Mouse (Mus musculus) urinary bladder, postnatal 25 days (tissue): ENCODE measurements around the gene Gdpd3.
"Not testable (repeated sequence)": the region's sequence is repeated elsewhere in the genome, so short reads cannot be mapped to it uniquely, and the experiment has no call there.

Experiments used
- DNase-seq: peaks from one replicate; pipeline ENCODE4 v3.0.0; 2022; ENCODE audit warnings: low spot score

The Gdpd3 gene

DNA sequence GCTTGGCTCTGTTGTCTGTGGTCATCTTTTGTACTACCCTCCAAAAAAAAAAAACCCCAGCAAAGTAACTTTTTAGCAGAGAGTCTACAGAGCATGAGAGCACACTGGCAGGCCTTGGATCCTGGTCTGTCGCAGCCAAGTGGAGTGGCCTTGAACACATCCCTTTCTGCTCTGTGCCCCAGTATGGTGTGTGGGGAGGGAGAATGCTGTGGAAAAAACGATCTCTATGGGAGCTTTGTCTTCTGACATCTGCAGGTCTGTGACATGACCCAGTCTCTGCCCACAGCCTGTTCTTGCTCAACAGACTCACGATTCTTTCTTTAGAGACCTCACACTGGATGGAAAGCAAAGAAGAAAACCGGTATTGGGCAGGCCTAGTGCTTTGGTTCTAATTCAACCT lies 5.2 kb upstream of the Gdpd3 start:
- DNase-seq, result no peak

DNA sequence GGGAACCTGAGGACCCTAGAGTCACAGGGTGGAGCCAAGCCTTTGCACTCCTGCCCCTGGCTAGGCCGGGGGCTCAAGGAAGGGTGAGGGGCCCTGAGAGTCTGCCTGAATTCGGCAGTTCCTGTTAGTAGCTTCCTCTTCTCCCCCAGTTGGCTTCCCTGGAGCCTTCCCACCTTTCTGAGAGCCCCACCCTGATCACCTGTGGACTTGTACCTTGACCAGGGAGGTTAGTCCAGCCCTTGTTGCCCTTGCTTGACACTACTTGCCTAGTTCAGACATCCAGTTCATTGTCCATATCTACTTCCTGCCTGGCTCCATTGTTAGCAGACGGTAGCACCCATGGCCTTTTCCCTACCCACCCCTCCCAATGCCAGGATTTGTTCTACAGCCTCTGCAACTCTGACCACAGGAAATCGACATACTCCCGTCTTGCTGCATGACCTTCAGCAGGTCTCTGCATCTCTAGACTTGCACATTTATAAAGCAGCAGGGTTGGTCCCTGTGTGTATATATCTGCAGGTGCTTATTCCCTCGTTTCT lies 4.5 kb upstream of the Gdpd3 start:
- no peak for DNase-seq

DNA sequence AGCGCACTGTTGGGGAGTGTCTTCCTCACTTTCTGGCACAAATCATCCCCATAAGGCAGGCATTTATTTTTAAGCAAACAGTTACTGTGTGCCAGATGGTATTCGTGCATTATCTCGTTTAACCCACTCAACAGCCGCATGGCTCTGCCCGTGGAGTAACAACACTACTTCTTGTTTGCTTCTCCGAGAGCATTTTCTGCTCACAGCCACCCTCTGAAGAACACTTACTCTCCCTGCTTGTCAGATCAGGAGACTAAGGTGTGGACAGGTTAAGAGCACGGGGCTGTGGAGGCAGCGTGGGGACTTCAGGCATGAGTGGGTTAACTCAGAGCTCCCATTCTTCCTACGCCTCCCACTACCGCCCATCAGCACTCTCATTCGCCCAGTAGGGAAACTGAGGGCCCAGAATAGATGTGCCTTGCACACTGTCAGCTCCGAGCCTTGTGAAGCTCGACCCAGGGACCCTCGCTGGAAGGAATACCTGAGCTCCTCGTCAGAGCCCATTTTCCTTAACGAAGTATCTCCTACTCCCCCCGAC lies 3.6 kb upstream of the Gdpd3 start:
- no peak for DNase-seq

DNA sequence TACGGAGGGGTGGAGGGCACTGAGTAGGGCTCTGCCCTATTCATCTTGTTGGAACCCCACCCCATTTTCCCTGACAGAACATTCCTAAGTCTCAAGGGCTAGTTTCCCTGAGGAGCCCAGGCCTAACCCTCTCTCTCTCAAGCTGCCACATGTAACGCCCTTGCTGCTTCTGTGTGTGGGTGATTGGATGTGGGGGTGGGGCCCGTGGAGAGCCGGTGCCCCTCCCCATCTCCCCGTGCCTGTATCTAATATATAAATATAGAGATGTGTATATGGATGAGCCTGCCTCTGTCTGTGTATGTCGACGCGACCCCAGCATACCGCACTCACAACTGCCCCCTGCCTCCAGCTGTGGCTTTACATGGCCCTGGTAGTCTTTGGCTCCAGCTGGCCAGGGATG lies 594 bp upstream of the Gdpd3 start:
- no peak for DNase-seq

DNA sequence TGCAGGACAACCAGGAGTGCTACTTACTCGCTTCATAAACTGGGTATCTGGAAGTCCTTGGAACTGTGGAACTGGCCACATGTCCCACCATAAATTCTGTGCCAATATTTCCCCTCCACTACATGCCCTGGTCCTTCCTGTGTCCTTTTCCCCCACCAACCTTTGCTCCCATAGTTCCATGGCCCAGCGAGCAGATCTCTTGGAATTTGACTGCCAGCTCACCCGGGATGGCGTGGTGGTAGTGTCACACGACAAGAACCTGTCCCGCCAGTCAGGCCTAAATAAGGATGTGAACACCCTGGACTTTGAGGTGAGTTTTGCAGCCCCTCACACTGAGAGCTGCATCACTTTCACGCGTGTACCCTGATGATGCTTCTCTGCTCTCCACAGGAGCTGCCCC lies 867 bp downstream of the Gdpd3 start:
- no peak for DNase-seq

DNA sequence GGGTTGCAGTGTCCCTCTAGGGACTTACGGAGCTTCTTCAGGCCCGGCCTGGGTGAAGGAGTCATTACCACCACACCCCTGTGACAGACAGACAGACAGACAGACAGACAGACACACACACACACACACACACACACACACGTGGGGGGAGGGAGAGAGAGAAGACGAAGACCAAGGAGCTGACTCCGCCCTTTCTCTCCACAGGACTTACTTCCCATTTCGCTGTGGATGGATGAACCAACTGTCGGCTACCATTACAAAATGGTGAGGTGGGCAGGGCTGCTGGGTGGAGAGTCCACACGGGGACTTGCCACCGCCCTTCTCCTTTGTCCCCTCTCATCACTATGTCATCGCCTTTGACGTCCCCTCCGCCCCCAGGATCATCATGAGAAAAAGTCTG lies 4.7 kb downstream of the Gdpd3 start:
- DNase-seq, result no peak

DNA sequence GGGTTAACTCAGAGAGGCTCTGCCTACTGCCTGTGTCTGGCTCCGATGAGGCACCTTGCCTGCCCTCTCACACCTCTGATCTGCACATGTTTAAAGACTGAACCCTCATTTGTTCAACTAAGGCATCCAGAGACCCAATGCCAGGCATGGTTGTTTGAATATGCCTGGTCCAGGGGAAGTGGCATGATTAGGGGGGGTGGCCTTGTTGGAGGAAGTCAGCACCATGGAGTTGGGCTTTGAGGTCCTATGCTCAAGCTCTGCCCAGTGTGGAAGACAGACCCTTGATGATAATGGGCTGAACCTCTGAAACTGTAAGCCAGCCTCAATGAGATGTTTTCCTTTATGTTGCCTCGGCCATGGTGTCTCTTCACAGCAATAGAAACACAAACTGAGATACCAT lies 7.2 kb downstream of the Gdpd3 start:
- no peak for DNase-seq

DNA sequence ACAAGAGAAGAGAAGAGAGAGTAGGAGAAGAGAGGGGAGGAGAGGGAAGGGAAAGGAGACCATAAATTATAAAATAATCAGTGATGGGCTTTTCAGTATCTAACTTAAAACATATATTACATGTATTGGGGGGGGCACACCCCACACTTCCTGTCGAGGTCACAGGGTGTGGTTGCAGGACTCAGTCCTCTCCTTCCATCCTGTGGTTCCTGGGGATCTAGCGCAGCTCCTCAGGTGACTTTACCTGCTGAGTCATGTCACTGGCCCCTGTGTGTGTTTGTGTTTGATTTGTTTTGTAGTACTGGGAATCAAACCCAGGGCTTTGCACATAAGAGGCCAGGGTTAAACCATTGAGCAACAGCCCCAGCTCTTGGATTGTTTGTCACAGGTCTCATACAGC lies 8.3 kb downstream of the Gdpd3 start:
- no peak for DNase-seq

DNA sequence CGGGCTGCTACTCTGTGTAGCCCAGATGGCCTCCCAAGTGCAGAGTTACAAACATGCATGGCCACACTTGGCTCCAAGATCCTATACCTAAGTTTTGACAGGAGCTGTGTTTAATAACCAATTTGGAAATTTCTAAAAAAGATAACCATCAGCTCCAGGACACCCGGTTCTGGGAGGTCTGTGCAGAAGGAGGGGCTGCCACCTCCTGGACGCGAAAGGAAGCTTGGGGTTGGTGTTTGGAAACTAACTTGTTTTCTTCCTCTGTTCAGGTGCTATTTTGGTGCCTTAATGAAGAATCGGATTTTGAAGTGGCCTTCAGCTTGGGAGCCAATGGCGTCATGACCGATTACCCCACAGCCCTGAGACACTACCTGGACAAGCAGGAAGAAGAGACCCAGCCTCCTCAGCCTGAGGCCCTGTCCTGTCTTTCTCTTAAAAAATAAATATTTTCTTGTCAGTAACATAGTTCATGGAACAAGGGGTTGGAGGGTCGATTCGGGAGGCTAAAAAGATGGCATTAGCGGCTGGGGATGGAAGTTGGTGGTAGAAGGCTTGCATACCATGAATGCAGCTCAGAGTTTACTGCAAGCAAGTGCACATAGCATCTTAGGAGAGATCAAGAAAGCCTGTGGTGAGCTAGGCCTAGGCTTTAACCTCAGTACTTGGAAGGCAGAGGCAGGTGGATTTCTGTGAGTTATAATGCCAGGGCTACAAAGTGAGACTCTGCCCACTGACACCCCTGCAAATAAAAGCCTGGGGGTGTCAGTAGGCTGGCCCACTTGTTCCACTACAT lies 9.2 kb downstream of the Gdpd3 start:
- no peak for DNase-seq

DNA sequence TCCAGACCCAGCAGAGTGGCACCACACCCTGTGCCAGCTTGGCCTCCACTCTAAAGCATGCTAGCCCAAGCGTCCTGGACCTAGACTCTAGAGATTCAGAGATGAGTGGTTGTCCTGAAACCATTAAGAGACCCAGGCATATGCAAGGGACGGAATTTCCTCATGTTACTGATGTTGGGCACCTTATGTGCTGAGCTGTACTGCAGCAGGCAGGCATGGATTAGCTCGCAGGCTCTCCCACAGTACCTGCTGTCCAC lies 9.8 kb downstream of the Gdpd3 start:
- no peak for DNase-seq

DNA sequence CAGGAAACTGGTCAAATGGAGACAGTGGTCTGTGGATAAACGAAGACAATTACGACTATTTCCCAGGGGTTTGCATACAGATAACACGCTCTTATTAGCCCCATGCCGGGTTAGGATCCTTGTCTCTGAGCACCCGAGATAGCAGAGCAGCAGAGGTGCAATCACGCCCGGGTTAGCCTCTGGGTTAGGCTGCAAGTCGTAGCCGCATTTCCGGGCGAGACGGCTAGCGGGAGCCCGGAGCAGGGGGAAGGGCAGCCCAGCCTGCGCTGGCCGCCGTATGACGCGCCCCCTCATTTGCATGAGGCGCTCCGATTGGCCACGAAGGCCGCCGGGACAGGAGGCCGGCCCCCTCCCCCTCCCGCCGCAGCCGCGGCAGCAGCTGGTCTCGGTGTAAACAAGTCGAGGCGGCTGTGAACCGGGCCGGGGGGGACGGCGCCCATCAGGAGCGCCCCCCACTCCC lies 10.5 kb downstream of the Gdpd3 start, which contains the start of gene Ypel3:
Ypel3 (plus strand) TSS at position 358 of the 460 bp plus-strand sequence.
- DNase-seq, result peak; percentile 90

DNA sequence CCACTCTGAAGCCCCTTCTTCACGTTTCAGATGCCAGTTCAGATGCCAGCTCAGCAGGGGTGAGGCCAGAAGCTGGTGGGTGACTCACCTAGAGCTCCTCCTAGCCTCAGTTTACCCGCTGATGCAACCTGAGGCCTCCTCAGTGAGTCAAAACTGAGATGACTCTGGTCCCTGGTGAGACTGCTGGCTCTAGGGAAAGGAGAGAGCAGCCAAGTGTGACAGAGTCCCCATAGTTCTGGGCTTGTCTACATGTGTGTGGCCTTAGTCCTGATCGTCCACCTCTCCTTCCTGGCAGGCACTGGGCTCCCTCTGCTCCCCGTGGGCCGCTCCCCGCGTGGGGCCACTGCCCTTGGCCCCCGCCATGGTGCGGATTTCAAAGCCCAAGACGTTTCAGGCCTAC lies 11.3 kb downstream of the Gdpd3 start:
- no peak for DNase-seq

DNA sequence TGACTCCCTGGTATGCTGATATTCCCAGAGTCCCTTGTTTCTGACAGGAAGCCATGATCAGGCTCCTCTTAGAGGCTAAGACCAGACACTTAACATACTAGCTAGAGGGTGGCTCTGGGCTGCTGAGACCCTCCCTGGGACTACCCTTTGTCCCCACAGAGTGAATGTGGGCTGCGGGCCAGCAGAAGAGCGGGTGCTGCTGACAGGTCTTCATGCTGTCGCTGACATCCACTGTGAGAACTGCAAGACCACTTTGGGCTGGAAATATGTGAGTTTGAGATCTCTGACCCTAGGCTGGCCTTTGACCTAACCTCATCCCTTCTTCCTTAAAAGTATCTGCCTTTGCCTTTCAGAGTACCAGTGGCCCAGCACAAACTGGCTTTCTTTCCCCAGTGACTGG lies 12.0 kb downstream of the Gdpd3 start:
- DNase-seq, result no peak

DNA sequence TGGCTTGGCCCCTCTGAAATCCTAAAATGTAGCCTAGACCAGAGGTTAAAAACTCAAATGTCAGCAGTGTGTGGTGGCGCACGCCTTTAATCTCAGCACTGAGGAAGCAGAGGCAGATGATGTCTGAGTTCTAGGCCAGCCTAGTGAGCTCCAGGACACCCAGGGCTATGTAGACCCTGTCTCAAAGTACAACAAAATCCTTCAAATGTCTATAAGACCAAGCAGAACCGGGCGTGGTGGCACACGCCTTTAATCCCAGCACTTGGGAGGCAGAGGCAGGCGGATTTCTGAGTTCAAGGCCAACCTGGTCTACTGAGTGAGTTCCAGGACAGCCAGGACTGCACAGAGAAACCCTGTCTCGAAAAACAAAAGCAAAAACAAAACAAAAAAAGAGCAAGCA lies 13.0 kb downstream of the Gdpd3 start:
- DNase-seq, result not testable (repeated sequence)

DNA sequence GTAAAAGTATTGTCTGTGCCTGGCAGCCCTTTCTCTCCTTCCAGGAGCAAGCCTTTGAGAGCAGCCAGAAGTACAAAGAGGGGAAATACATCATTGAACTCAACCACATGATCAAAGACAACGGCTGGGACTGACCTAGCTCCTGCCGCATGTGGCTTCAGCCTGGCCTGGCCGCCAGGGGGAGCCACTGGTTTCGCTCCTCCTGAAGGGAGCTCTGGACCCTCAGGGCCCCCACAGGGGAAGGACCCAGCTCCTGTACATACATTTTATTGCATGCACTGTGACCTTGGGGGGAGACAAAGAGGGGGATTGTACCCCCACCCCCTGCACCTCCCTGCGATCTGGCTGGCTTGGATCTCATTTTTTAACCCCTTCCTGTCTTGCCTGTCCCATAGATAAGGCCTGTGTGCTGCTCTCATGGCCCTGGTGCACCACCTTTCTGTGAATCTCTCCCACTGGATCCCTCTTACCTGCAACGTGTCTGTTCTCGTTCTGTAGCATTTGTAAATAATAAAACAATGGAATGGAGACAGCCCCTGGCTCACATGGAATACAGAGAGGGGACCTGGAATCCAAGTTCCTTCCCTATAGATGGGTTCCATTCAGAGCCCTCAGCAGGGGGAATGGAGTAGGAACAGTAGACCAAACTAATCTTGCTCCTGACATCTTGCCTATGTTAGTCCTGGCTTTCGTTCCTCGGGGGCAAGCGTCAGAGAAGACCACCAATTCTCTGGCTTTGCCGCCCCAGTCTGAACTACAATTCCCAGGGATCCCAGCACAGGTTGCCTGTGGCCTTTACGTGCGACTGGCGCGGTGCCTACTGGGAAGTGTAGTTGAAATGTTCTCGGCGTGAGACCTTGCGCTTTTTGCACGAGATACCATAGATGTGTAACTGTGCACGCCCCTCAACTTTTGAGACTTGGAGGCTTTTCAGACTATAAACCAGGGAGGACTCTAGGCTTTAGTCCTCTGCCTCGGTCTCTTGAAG lies 14.1 kb downstream of the Gdpd3 start:
- DNase-seq, result peak; percentile 80

DNA sequence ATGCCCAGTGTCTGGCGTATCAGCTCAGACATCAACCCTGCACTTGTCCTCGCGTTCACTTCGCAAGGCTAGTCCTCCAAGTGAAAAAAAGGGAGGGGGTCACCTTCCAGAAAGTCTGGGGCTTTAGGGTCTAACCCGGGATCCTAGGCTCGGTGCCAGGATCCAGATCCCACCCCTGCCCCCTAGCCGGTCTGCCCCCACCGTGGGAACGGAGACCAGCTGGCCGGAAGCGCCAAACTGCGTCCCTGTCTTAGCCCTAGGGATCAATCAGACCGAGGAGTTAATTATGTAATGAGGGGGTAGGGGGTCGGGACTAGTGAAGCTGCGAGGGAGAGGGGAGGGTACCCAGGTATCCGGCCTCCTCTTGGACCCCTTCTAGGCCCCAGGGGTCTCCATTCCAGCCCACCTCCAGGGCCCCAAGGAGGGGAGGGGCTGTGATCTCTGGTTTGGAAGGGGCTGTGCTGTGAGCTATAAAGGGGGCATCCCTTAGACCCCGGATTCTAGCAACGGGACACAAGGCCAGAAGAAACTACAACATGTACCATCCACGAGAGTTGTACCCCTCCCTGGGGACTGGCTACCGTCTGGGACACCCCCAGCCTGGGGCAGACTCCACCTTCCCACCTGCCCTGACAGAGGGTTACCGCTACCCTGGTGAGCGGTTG lies 15.0 kb downstream of the Gdpd3 start, which contains the start of gene Tbx6:
Tbx6 (plus strand) TSS at position 513 of the 665 bp plus-strand sequence.
- no peak for DNase-seq

DNA sequence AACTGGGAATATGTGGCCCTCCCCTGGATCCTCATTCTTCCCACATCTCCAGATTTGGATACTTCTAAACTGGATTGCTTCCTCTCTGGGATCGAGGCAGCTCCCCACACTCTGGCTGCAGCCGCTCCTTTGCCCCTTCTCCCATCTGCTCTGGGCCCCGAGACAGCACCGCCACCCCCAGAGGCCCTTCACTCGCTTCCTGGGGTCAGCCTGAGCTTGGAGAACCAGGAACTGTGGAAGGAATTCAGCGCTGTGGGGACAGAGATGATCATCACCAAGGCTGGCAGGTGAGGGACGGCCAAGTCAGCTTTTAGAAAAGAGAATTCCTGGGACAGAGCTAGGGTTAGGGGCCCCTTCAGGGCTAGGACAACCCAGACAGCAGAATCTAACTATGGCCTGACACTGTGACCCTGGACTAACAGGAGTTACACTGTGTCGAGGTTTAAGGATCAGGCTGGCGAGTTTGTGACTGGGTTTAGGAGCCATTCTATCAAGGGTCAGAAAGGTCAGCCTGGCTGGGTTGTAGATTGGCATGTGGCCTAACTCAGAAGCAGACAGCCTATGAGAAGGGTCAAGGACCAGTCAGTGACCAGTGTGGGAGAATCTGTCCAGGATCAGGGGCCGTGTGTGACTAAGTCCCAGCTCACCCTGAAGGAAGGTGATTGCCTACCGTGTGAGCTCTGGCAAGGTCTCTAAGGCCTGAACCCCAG lies 15.7 kb downstream of the Gdpd3 start:
- DNase-seq, result no peak

DNA sequence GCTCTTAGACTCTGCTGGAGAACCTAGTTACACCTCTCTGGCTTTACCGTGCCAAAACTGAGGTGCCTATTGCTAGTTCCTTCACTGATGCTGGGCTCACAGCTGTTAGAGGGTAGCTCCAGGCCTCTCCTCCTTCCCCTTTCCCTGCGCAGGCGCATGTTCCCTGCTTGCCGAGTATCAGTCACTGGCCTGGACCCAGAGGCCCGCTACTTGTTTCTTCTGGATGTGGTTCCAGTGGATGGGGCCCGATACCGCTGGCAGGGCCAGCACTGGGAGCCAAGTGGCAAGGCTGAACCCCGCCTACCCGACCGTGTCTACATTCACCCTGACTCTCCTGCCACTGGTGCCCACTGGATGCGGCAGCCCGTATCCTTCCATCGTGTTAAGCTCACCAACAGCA lies 16.6 kb downstream of the Gdpd3 start:
- no peak for DNase-seq

DNA sequence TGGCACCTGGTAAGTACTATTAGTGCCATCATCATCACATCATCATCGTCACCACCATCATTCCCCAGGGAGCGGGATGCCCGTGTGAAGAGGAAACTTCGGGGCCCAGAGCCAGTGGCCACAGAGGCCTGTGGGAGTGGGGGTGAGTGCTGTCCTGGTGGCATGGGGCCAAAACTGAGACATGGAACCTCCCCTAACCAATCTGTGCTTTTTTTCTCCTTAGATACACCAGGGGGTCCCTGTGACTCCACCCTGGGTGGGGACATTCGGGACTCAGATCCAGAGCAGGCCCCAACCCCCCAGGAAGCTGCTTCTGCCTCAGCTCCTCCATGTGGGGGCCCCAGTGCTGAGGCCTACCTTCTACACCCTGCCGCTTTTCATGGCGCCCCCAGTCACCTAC lies 18.3 kb downstream of the Gdpd3 start:
- DNase-seq, result no peak

DNA sequence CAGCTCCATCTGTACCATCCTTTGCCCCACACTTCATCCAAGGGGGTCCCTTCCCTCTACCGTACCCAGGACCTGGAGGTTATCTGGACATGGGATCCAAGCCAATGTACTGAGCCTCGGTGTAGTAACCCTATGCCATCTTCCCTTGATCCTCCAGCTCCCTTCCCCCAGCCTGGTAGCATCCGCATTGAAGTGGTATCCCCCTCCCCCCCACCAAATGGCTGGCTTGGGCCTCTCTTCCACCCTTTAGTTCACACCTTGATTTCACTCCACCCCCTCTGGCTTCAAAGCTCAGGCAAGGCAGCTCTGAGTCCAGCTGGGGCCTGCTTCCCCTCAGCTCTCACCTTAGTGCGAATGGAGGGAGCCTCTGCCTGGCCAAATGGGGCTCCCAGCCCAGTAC lies 18.9 kb downstream of the Gdpd3 start:
- DNase-seq, result no peak

DNA sequence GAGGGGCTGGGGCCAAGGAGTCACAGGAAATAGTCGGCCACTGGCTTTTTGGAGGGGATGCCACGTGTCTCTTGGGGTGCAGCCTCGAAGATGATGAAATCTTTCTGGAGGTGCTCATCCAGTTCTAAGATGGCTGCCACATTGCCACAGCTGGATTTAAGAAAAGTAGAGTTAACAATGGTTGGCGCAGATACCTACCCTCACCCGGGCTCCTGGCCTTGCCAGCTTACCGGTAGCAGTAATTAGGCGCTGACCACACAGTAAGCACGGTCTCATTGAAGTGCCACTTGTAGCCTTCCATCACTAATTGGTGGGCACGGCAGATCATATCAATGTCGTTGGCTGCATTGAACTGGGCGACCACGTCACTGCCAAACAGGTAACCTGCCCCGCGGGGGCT lies 20.0 kb downstream of the Gdpd3 start:
- no peak for DNase-seq
